Comparison of ENCODE assay signal across 32 mouse cellular contexts in the genomic region with DNA sequence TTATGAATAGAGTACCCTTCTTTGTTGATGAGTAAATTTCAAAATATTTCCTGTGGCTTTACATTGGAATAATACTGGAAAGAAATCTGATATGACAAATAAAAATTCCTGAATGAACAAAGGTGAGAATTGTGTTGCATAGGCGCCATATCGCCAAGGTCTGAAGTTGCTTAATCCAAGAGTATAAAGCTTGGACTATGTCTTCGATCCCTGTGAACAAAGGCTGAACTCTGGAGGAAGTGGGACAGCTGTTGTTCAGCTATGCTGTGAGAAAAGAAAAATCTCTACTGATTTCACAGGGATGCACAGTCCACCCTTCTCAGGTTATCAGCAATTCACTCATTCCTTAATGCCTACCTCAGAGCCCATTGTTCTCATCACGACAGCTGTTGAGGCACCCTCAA.
A peak's percentile ranks its signal among the peaks of the same experiment; 100 is the strongest.
DNase-seq lines count a peak whose midpoint lies in the region; ATAC-seq lines count a peak whose summit lies in the region.
"Had no signal": no experiment of that assay in that cellular context is flagged by ENCODE, and none has a peak within 500 bp of the region (broad histone marks: within the 10 kb centered on the region; RNA-seq: fewer than 3 reads in every experiment).

No protein-coding gene starts in this region.

- no peak overlapping the region for H3K4me3 ChIP-seq in embryonic facial prominence, embryonic 11.5 days (ENCODE audit: low read depth, low read length)
- no peak overlapping the region for H3K4me3 ChIP-seq in embryonic facial prominence, embryonic 10.5 days
- no peak overlapping the region for H3K4me3 ChIP-seq in limb, embryonic 11.5 days (ENCODE audit: low read depth, low read length)
- H3K4me3 ChIP-seq in hindbrain, embryonic 16.5 days (ENCODE audit: low read length): no peak overlapping the region
- H3K4me3 ChIP-seq: embryonic facial prominence, embryonic 15.5 days; forebrain, embryonic 13.5 days; heart, embryonic 10.5 days; heart, embryonic 15.5 days; intestine, embryonic 15.5 days; liver, embryonic 12.5 days; midbrain, embryonic 10.5 days; neural tube, embryonic 12.5 days; stomach, embryonic 15.5 days had no signal

- no peak overlapping the region for H3K4me2 ChIP-seq in embryonic facial prominence, embryonic 11.5 days (ENCODE audit: low read depth, low read length)
- H3K4me2 ChIP-seq in limb, embryonic 11.5 days (ENCODE audit: low read depth, severe bottlenecking): no peak overlapping the region
- H3K4me2 ChIP-seq in hindbrain, embryonic 16.5 days (ENCODE audit: low read length): no peak overlapping the region
- H3K4me2 ChIP-seq: embryonic facial prominence, embryonic 15.5 days; forebrain, embryonic 13.5 days; heart, embryonic 15.5 days; intestine, embryonic 15.5 days; liver, embryonic 12.5 days; neural tube, embryonic 12.5 days; stomach, embryonic 15.5 days had no signal

- no peak overlapping the region for H3K9ac ChIP-seq in embryonic facial prominence, embryonic 11.5 days (replicated peaks; ENCODE audit: low read length)
- H3K9ac ChIP-seq in limb, embryonic 11.5 days (ENCODE audit: low read length): no peak overlapping the region
- H3K9ac ChIP-seq in hindbrain, embryonic 16.5 days (ENCODE audit: low read depth, low read length): no peak overlapping the region
- H3K9ac ChIP-seq: embryonic facial prominence, embryonic 15.5 days; forebrain, embryonic 13.5 days; heart, embryonic 15.5 days; intestine, embryonic 15.5 days; liver, embryonic 12.5 days; liver, postnatal 0 days; neural tube, embryonic 12.5 days; stomach, embryonic 15.5 days had no signal

- no peaks in the 10 kb centered on the region for H3K4me1 ChIP-seq in embryonic facial prominence, embryonic 11.5 days (ENCODE audit: control insufficient read depth, insufficient read depth, low read length)
- H3K4me1 ChIP-seq in embryonic facial prominence, embryonic 10.5 days: peaks cover 9% of the 10 kb centered on the region; the same call in 1 of the 2 replicates
- H3K4me1 ChIP-seq in limb, embryonic 11.5 days (ENCODE audit: control insufficient read depth, insufficient read depth, low read length): no peaks in the 10 kb centered on the region
- H3K4me1 ChIP-seq in hindbrain, embryonic 16.5 days (ENCODE audit: control insufficient read depth, insufficient read depth, low read depth, low read length): no peaks in the 10 kb centered on the region
- H3K4me1 ChIP-seq: embryonic facial prominence, embryonic 15.5 days; forebrain, embryonic 13.5 days; heart, embryonic 15.5 days; intestine, embryonic 15.5 days; liver, embryonic 12.5 days; midbrain, embryonic 10.5 days; neural tube, embryonic 12.5 days; stomach, embryonic 15.5 days had no signal

- 73% methylated on average over 4 of the region's 4 CpGs for WGBS in embryonic facial prominence, embryonic 11.5 days
- WGBS in embryonic facial prominence, embryonic 10.5 days: 79% methylated on average over 4 of the region's 4 CpGs
- 76% methylated on average over 4 of the region's 4 CpGs for WGBS in limb, embryonic 11.5 days
- WGBS in hindbrain, embryonic 16.5 days: 90% methylated on average over 4 of the region's 4 CpGs

- H3K9me3 ChIP-seq in embryonic facial prominence, embryonic 11.5 days (replicated peaks; ENCODE audit: control insufficient read depth, low read length): no peaks in the 10 kb centered on the region
- no peaks in the 10 kb centered on the region for H3K9me3 ChIP-seq in embryonic facial prominence, embryonic 10.5 days
- no peaks in the 10 kb centered on the region for H3K9me3 ChIP-seq in limb, embryonic 11.5 days (ENCODE audit: control insufficient read depth, low read length)
- H3K9me3 ChIP-seq in hindbrain, embryonic 16.5 days (ENCODE audit: control insufficient read depth, low read length): no peaks in the 10 kb centered on the region
- H3K9me3 ChIP-seq: embryonic facial prominence, embryonic 15.5 days; forebrain, embryonic 13.5 days; heart, embryonic 10.5 days; heart, embryonic 15.5 days; intestine, embryonic 15.5 days; liver, embryonic 12.5 days; midbrain, embryonic 10.5 days; neural tube, embryonic 12.5 days; stomach, embryonic 15.5 days had no signal

- H3K27me3 ChIP-seq in embryonic facial prominence, embryonic 11.5 days (ENCODE audit: control insufficient read depth, insufficient read depth, low read length): no peaks in the 10 kb centered on the region
- no peaks in the 10 kb centered on the region for H3K27me3 ChIP-seq in embryonic facial prominence, embryonic 10.5 days (replicated peaks; ENCODE audit: low read depth, poor library complexity, severe bottlenecking)
- H3K27me3 ChIP-seq in limb, embryonic 11.5 days (ENCODE audit: control insufficient read depth, insufficient read depth, low read length): no peaks in the 10 kb centered on the region
- no peaks in the 10 kb centered on the region for H3K27me3 ChIP-seq in hindbrain, embryonic 16.5 days (replicated peaks; ENCODE audit: control insufficient read depth, insufficient read depth, low read length)
- H3K27me3 ChIP-seq: embryonic facial prominence, embryonic 15.5 days; forebrain, embryonic 13.5 days; heart, embryonic 15.5 days; intestine, embryonic 15.5 days; liver, embryonic 12.5 days; neural tube, embryonic 12.5 days; stomach, embryonic 15.5 days had no signal

- DNase-seq in embryonic facial prominence, embryonic 11.5 days (ENCODE audit: low spot score): peak; percentile 8
- no peak for DNase-seq in embryonic facial prominence, embryonic 10.5 days (ENCODE audit: low spot score)
- DNase-seq in NIH3T3 (ENCODE audit: low read depth): peak; percentile 57
- DNase-seq in limb, embryonic 11.5 days (ENCODE audit: low spot score): no peak
- DNase-seq in right cerebral cortex, adult 2 months (ENCODE audit: low spot score in 2 of 2): no peak
- no peak for DNase-seq in adrenal gland, adult 8-10 months
- DNase-seq: adrenal gland, adult 2 months; cerebellum, adult 8-10 months; cerebellum, postnatal 36 days; gastrocnemius, postnatal 25 days; heart, adult 11 months; kidney, adult 2 months; kidney, postnatal 10 days; layer of hippocampus, postnatal 36 days; left cerebral cortex, postnatal 4 days; liver, postnatal 0 days; right cerebral cortex, postnatal 14 days had no signal

- H3K36me3 ChIP-seq in embryonic facial prominence, embryonic 11.5 days (replicated peaks; ENCODE audit: control insufficient read depth, insufficient read depth, low read depth, low read length): no peaks in the 10 kb centered on the region
- no peaks in the 10 kb centered on the region for H3K36me3 ChIP-seq in embryonic facial prominence, embryonic 10.5 days (replicated peaks)
- no peaks in the 10 kb centered on the region for H3K36me3 ChIP-seq in limb, embryonic 11.5 days (ENCODE audit: control insufficient read depth, insufficient read depth, low read length)
- H3K36me3 ChIP-seq in hindbrain, embryonic 16.5 days (ENCODE audit: control insufficient read depth, insufficient read depth, low read length): no peaks in the 10 kb centered on the region
- H3K36me3 ChIP-seq: embryonic facial prominence, embryonic 15.5 days; heart, embryonic 10.5 days; heart, embryonic 15.5 days; intestine, embryonic 15.5 days; liver, embryonic 12.5 days; midbrain, embryonic 10.5 days; neural tube, embryonic 12.5 days; stomach, embryonic 15.5 days had no signal

- no peak for ATAC-seq in embryonic facial prominence, embryonic 11.5 days (replicated peaks; ENCODE audit: insufficient number of reproducible peaks, low FRiP score, low TSS enrichment, low read depth)
- peak; percentile 48; the same call in 1 of the 2 replicates for ATAC-seq in limb, embryonic 11.5 days (ENCODE audit: insufficient number of reproducible peaks, low FRiP score, low TSS enrichment, low read depth)
- no peak for ATAC-seq in hindbrain, embryonic 16.5 days
- ATAC-seq: activated CD4-positive, CD25-positive, alpha-beta regulatory T cell, adult 4 months; CD4-positive, CD25-positive, alpha-beta regulatory T cell, adult 4 months; forebrain, embryonic 13.5 days; hindbrain, postnatal 0 days; intestine, embryonic 15.5 days; liver, embryonic 12.5 days; liver, postnatal 0 days; lung, postnatal 0 days; midbrain, embryonic 16.5 days had no signal

- no peak overlapping the region for H3K27ac ChIP-seq in embryonic facial prominence, embryonic 11.5 days (replicated peaks; ENCODE audit: low read depth, low read length)
- H3K27ac ChIP-seq in embryonic facial prominence, embryonic 10.5 days (replicated peaks): no peak overlapping the region
- no peak overlapping the region for H3K27ac ChIP-seq in limb, embryonic 11.5 days (replicated peaks; ENCODE audit: low read depth, low read length)
- H3K27ac ChIP-seq in hindbrain, embryonic 16.5 days (ENCODE audit: low read depth, low read length): no peak overlapping the region
- H3K27ac ChIP-seq: embryonic facial prominence, embryonic 15.5 days; forebrain, embryonic 13.5 days; heart, embryonic 10.5 days; heart, embryonic 15.5 days; hindbrain, postnatal 0 days; intestine, embryonic 15.5 days; liver, embryonic 12.5 days; midbrain, embryonic 10.5 days; neural tube, embryonic 12.5 days; stomach, embryonic 15.5 days had no signal

Comparison
In these comparisons a context has a peak if more than half of its experiments do, and no peak if none do; other contexts are left out.
1. DNase-seq: peak in embryonic facial prominence, embryonic 11.5 days (single experiment) and NIH3T3 (single experiment); none in embryonic facial prominence, embryonic 10.5 days (single experiment), limb, embryonic 11.5 days (single experiment), right cerebral cortex, adult 2 months (0 of 2) and adrenal gland, adult 8-10 months (single experiment).